Mouse (Mus musculus) CD4-positive, CD25-positive, alpha-beta regulatory T cell (primary cell): ENCODE measurements around the gene Pafah1b3. TPM values are rescaled to one million over a fixed set of nuclear protein-coding genes. Genes with fewer than 3 reads are reported as not detected.

Source experiments
- polyA plus RNA-seq: library from polyadenylated mRNA; unstranded; fragments of 100-300 nt; shearing (Covaris generic); gene quantifications from one replicate; pipeline ENCODE4 v1.2.1, GENCODE M21; 2017

Gene Pafah1b3
- polyA plus RNA-seq, result 36.8 TPM

GRCm38 (mm10) chr7:25297454-25298325, at the start of gene Pafah1b3:
Pafah1b3 (minus strand) TSS chr7:25297986.

GRCm38 (mm10) chr7:25316532-25317445, 19.0 kb upstream of the Pafah1b3 start, which contains the start of gene Megf8:
Megf8 (plus strand) TSS chr7:25317164.

GRCm38 (mm10) chr7:25305956-25306613, 8.3 kb upstream of the Pafah1b3 start, which contains the start of gene Tmem145:
Tmem145 (plus strand) TSS chr7:25306106.

GRCm38 (mm10) chr7:25301063-25301462, 3.3 kb upstream of the Pafah1b3 start, which contains the start of gene Prr19:
Prr19 (plus strand) TSS chr7:25301411.

GRCm38 (mm10) chr7:25267301-25267750, 30.5 kb downstream of the Pafah1b3 start, which contains the start of gene Cic:
Cic (plus strand) TSS chr7:25267704.

GRCm38 (mm10) chr7:25250141-25250972, 47.4 kb downstream of the Pafah1b3 start, which contains the start of gene Erf:
Erf (minus strand) TSS chr7:25250761.

Other genes with a start within 250 kb of the Pafah1b3 start
- gene Grik5, start 225.6 kb downstream of the Pafah1b3 start, polyA plus RNA-seq, result 11.5 TPM
- gene Zfp574, start 225.4 kb downstream of the Pafah1b3 start, polyA plus RNA-seq, result 31.1 TPM
- 113 TPM for gene Pou2f2, start 118.3 kb downstream of the Pafah1b3 start, polyA plus RNA-seq
- gene Dedd2, start 77.4 kb downstream of the Pafah1b3 start, polyA plus RNA-seq, result 113 TPM
- 4.9 TPM for gene Zfp526, start 76.6 kb downstream of the Pafah1b3 start, polyA plus RNA-seq
- 102 TPM for gene Gsk3a, start 60.1 kb downstream of the Pafah1b3 start, polyA plus RNA-seq
- gene Erf, start 47.2 kb downstream of the Pafah1b3 start, polyA plus RNA-seq, result 2.6 TPM
- 38.0 TPM for gene Cic, start 30.3 kb downstream of the Pafah1b3 start, polyA plus RNA-seq
- not detected for gene Prr19, start 3.4 kb upstream of the Pafah1b3 start, polyA plus RNA-seq
- gene Tmem145, start 8.1 kb upstream of the Pafah1b3 start, polyA plus RNA-seq, result not detected
- gene Megf8, start 19.2 kb upstream of the Pafah1b3 start, polyA plus RNA-seq, result 0.13 TPM
- gene Cnfn, start 71.7 kb upstream of the Pafah1b3 start, polyA plus RNA-seq, result not detected
- 19.4 TPM for gene Lipe, start 100.7 kb upstream of the Pafah1b3 start, polyA plus RNA-seq
- not detected for gene Cxcl17, start 114.9 kb upstream of the Pafah1b3 start, polyA plus RNA-seq
- 0.72 TPM for gene Ceacam1, start 179.6 kb upstream of the Pafah1b3 start, polyA plus RNA-seq
- 0.39 TPM for gene Ceacam2, start 241.9 kb upstream of the Pafah1b3 start, polyA plus RNA-seq